Mouse (Mus musculus): ENCODE measurements around the gene Atg14.

- TF ChIP-seq CTCF (IDR thresholded peaks at IDR 0.05; ENCODE audit: low read depth, low read length), result no peak
- TF ChIP-seq POLR2A (IDR thresholded peaks at IDR 0.05; ENCODE audit: borderline replicate concordance, low read depth, low read length), result no peak
These were observed 48.4 kb upstream of the Atg14 start for GRCm38 (mm10) chr14:47618891-47619290.
